Mouse (Mus musculus): ENCODE measurements around the gene Dcaf12l2. TPM values are rescaled to one million over a fixed set of nuclear protein-coding genes. Genes with fewer than 3 reads are reported as not detected.

The Dcaf12l2 gene
- polyA plus RNA-seq (2015; fragmentation: Nextera tagmentation; extraction: Ambion mirVana): 2.7 and 2.8 TPM in 2 replicates

GRCm38 (mm10) chrX:44367646-44368521, at the start of gene Dcaf12l2:
Dcaf12l2 (minus strand) TSS chrX:44368342.
- no peak within 1 kb of the TSS for H3K9ac ChIP-seq
- H3K4me2 ChIP-seq: peak within 1 kb of the TSS; percentile 65
- H3K4me1 ChIP-seq: no peaks in the 10 kb centered on the region
- H3K4me3 ChIP-seq (replicated peaks): peak within 1 kb of the TSS; percentile 48
- no peaks in the 10 kb centered on the region for H3K27me3 ChIP-seq (replicated peaks)
- no peaks in the 10 kb centered on the region for H3K36me3 ChIP-seq
- H3K9me3 ChIP-seq: no peaks in the 10 kb centered on the region
- no peak within 1 kb of the TSS for H3K27ac ChIP-seq
- peak; percentile 80 for ATAC-seq (ENCODE audit: insufficient read depth, low FRiP score, low read depth)
- WGBS: 22% methylated on average over 56 of the region's 57 CpGs

GRCm38 (mm10) chrX:44367280-44367645, 879 bp downstream of the Dcaf12l2 start:
- Histone ChIP-seq H3K4me2 (peak overlapping the region; percentile 65), H3K4me1 (no peaks in the 10 kb centered on the region), H3K4me3 (replicated peaks) (peak overlapping the region; percentile 48), H3K9me3 (no peaks in the 10 kb centered on the region), H3K9ac (no peak overlapping the region), H3K27ac (no peak overlapping the region), H3K27me3 (replicated peaks) (no peaks in the 10 kb centered on the region), H3K36me3 (no peaks in the 10 kb centered on the region)
- ATAC-seq (ENCODE audit: insufficient read depth, low FRiP score, low read depth): no peak
- WGBS: 70% methylated on average over 14 of the region's 14 CpGs

Measured in stomach, embryonic 15.5 days (tissue).